Mouse (Mus musculus) macrophage (primary cell): ENCODE measurements around the gene Rdm1. TPM values are rescaled to one million over a fixed set of nuclear protein-coding genes. Genes with fewer than 3 reads are reported as not detected.

Experiments used
- H3K27ac ChIP-seq: fragments of 350-480 bp; formaldehyde crosslinking; 2 replicates; pipeline ENCODE4 v1.9.0; 2021
- H3K36me3 ChIP-seq: fragments of 350-480 bp; formaldehyde crosslinking; 2 replicates; pipeline ENCODE4 v1.9.0; 2021; ENCODE audit errors: inconsistent target
- H3K4me3 ChIP-seq: fragments of 350-480 bp; formaldehyde crosslinking; 2 replicates; pipeline ENCODE4 v1.9.0; 2021; ENCODE audit errors: inconsistent target
- H3K79me2 ChIP-seq: fragments of 350-480 bp; formaldehyde crosslinking; 2 replicates; pipeline ENCODE4 v1.9.0; 2021; ENCODE audit errors: inconsistent target
- WGBS: methylation state at CpG from one replicate; pipeline ENCODE4 v1.1.7; 2026; ENCODE audit warnings: inconsistent platforms; ENCODE audit not compliant: missing documents; 5-methylcytosine and 5-hydroxymethylcytosine counted together
- polyA plus RNA-seq: library from polyadenylated mRNA; stranded (reverse); fragments of 250-400 nt; gene quantifications from 3 replicates; pipeline ENCODE4 v1.2.4, GENCODE M21; 2018; ENCODE audit warnings: inconsistent platforms
- total RNA-seq, 78 experiments: library from RNA; depleted of rRNA; stranded (reverse); fragments of 250-400 nt; gene quantifications; 1 replicate in 9 of 78; 2 replicates in 24 of 78; 3 replicates in 43 of 78; 4 replicates in 2 of 78; pipeline ENCODE4 v1.2.4; 2018; ENCODE audit warnings: inconsistent platforms in 56 of 78

Gene Rdm1
- 10 to 100 TPM in 7 of 26 experiments, 1 to 10 TPM in 19; 1.7 to 16.5 (median 5.7) TPM for total RNA-seq (2018; cell fraction: chromatin; rRNA removed)
- 10 to 100 TPM in 8 of 26 experiments, 1 to 10 TPM in 18; 2.2 to 14.3 (median 6.4) TPM for total RNA-seq (2018; cell fraction: cytosol; rRNA removed)
- total RNA-seq (2018; cell fraction: nucleus; rRNA removed): 10 to 100 TPM in 6 of 26 experiments, 1 to 10 TPM in 19, not detected in 1; 1.2 to 24.0 (median 5.4) TPM
- 3.7 to 12.9 TPM (median 6.8 TPM) in 3 replicates for polyA plus RNA-seq

- peak within 1 kb of the TSS; percentile 77 for H3K27ac ChIP-seq
- 2% methylated on average over 22 of the region's 34 CpGs for WGBS
- peak within 1 kb of the TSS; percentile 45 for H3K4me3 ChIP-seq
- no peaks in the 10 kb centered on the region for H3K79me2 ChIP-seq
- H3K36me3 ChIP-seq: no peaks in the 10 kb centered on the region; the same call in 1 of the 2 replicates
Observed at GRCm38 (mm10) chr11:101626995-101627856, at the start of gene Rdm1. Gene Rdm1 (plus strand): TSS chr11:101627195.

DNA sequence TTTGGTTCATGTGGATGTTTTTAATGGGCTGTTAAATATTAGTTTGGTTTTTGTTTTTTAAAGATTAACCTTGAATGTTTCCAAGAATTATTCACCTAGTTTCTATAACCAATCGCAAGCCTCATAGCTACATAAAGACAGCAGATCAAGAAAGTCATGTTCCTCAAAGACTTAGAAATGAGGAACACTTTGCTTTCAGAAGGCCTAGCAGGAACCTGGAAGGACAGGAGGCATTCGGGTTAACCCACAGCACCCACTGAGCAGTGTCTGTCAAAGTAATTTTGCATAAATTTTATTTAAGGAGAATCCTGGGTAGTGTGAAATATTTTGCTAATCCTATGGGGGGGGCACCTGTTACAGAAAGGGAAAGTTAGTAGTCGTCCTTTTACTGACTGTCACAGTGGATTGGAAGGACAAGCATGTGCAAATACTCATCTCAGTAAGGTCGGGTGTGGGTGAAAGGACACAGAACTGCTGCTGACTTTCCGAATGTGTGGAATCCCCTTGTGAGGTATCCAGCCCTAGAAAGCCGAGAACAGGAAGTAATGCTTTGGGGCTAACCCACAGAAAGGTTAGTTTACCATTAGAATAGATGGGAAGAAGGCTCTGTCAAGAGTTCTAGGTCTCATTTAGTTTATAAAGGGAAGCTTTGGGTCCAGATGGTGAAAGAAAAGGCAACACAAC lies 45.8 kb upstream of the Rdm1 start:
- WGBS: 48% methylated on average over 5 of the region's 6 CpGs
- H3K79me2 ChIP-seq: peaks cover 36% of the 10 kb centered on the region
- H3K36me3 ChIP-seq: peaks cover 19% of the 10 kb centered on the region
- H3K4me3 ChIP-seq: no peak overlapping the region
- peak overlapping the region; percentile 100 for H3K27ac ChIP-seq

- peak within 1 kb of the TSS; percentile 74 for H3K4me3 ChIP-seq
- peaks cover 15% of the 10 kb centered on the region for H3K36me3 ChIP-seq
- peak within 1 kb of the TSS; percentile 100 for H3K27ac ChIP-seq
- H3K79me2 ChIP-seq: peaks cover 46% of the 10 kb centered on the region
- 16% methylated on average over 27 of the region's 31 CpGs for WGBS
Observed at GRCm38 (mm10) chr11:101582054-101583035, 44.6 kb upstream of the Rdm1 start, which contains the start of gene Tmem106a. Gene Tmem106a (plus strand): TSS chr11:101582242.

- WGBS: 56% methylated on average over 2 of the region's 2 CpGs
- H3K4me3 ChIP-seq: peak overlapping the region; percentile 74
- peaks cover 8% of the 10 kb centered on the region; the same call in 1 of the 2 replicates for H3K36me3 ChIP-seq
- H3K27ac ChIP-seq: peak overlapping the region; percentile 100
- H3K79me2 ChIP-seq: peaks cover 49% of the 10 kb centered on the region
Observed at GRCm38 (mm10) chr11:101583205-101583604, 43.8 kb upstream of the Rdm1 start.

- H3K36me3 ChIP-seq: peaks cover 20% of the 10 kb centered on the region
- peak overlapping the region; percentile 74; the same call in 1 of the 2 replicates for H3K4me3 ChIP-seq
- H3K27ac ChIP-seq: peak overlapping the region; percentile 100
- 100% methylated on average over 1 of the region's 1 CpGs for WGBS
- H3K79me2 ChIP-seq: peaks cover 58% of the 10 kb centered on the region
Observed at GRCm38 (mm10) chr11:101585031-101585430, 42.0 kb upstream of the Rdm1 start.

GRCm38 (mm10) chr11:101585805-101586204 lies 41.2 kb upstream of the Rdm1 start:
- Histone ChIP-seq H3K27ac (peak overlapping the region; percentile 97), H3K36me3 (peaks cover 28% of the 10 kb centered on the region), H3K4me3 (no peak overlapping the region), H3K79me2 (peaks cover 58% of the 10 kb centered on the region)
- 91% methylated on average over 4 of the region's 4 CpGs for WGBS

DNA sequence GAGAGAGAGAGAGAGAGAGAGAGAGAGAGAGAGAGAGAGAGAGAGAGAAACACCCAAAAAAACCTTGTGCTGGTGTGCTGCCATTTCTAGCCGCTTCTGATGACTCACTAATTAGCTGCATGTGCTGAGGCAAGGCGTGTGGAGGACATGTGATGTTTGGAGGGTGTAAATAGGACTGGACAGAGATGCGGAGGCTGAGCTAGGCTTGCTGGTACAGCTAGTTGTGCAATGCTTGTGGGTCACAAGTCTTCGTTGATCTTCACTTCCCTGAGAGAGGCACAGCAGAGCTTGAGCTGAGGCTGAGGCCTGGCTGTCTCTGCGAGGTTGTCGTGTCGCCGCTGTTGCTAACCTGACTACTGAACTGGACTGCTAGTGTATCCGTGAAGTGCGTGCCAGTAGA lies 39.3 kb upstream of the Rdm1 start:
- Histone ChIP-seq H3K79me2 (peaks cover 53% of the 10 kb centered on the region), H3K4me3 (no peak overlapping the region), H3K36me3 (peaks cover 39% of the 10 kb centered on the region), H3K27ac (peak overlapping the region; percentile 97)
- WGBS: 35% methylated on average over 10 of the region's 10 CpGs

DNA sequence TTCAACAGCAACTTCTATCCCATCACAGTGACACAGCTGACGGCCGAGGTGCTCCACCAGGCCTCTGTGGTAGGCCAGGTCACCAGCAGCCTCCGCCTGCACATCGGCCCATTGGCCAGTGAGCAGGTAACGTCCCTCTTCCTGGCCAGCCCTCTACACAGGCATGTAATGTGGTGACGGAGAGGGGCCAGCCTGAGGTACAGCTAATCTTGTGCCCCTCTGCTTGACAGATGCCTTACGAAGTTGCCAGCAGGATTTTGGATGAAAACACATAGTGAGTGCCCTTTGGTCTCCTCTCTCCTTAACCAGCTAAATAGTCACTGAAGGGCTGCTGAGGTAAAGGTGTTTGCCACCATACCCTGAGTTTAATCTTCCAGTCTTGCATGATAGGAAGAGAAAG lies 38.1 kb upstream of the Rdm1 start:
- Histone ChIP-seq H3K27ac (peak overlapping the region; percentile 97), H3K79me2 (peaks cover 45% of the 10 kb centered on the region), H3K36me3 (peaks cover 39% of the 10 kb centered on the region), H3K4me3 (no peak overlapping the region)
- 97% methylated on average over 7 of the region's 7 CpGs for WGBS

DNA sequence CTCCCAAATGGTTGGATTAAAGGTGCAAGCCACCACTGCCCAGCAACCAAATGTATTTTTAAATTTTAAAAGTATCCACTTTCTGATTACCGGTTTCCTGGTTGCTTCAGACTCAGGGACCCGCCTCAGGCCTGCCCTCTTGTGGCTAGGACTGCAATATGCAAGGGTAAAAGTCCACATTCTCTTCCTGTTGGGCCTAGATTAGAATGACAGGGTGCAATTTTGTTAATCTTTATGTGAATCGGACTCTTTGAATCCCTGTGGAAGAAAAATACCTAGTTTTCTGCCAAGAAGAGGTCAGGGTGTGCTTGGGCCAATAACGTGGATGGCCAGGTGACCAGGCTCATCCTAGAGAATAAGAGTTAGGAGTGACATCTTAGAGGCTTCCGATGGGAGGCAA lies 37.6 kb upstream of the Rdm1 start:
- 27% methylated on average over 5 of the region's 5 CpGs for WGBS
- Histone ChIP-seq H3K79me2 (peaks cover 39% of the 10 kb centered on the region), H3K4me3 (no peak overlapping the region), H3K27ac (peak overlapping the region; percentile 97), H3K36me3 (peaks cover 39% of the 10 kb centered on the region)

DNA sequence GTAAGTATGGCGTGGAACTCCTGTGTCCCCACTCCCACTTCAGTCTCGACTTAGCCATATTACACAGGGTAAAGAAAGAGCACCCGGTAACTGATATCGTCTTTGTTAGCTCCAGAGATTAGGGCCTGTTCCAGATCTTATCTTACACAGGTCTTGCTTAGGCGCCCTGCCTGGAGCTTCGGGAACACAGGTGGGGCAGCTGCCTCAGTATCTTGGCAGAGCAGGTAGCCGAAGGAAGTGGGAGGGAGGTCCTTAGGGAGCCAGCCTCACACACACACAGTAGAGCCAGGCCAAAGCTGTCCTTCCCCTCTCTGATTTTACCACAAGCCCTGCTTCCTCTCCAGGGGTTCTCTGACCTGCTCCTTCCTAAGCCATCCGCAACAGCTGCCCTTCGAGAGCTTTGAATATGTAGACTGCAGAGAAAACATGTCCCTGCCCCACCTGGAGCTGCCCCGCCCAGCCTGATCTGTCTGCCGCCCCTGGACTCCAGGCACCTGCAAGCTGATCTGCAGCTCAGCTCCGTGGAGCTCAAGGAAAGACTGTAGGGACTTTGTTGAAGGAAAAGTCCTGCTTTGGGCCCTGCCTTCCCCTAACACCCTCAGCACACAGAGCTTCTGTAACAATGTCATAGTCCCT lies 36.9 kb upstream of the Rdm1 start:
- H3K27ac ChIP-seq: peak overlapping the region; percentile 97; the same call in 1 of the 2 replicates
- WGBS: 81% methylated on average over 12 of the region's 12 CpGs
- H3K79me2 ChIP-seq: peaks cover 32% of the 10 kb centered on the region
- H3K36me3 ChIP-seq: peaks cover 39% of the 10 kb centered on the region
- H3K4me3 ChIP-seq: no peak overlapping the region

DNA sequence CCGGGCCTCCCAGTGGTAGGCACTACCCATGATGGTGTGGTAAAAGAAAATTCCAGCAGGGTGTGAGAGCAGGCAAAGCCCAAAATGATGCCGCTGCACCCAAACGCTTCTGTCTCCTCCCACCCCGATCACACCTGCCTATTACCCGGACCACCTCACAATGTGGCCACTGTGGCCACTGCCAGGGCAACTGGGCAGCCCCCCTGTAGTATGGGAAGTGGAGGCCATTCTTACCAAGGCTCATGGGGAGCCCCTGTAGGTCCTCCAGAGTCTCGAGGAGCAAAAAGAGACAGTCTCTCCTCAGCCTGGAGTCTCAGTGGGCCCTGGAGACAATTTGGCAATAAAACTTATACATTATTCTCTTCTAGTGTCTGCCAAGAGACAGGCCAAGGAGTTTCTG lies 27.8 kb upstream of the Rdm1 start, which contains the start of gene Gm11634:
TSS of gene Gm11634 (minus strand) at position 101 of the 400 bp plus-strand sequence.
- WGBS: 83% methylated on average over 6 of the region's 6 CpGs
- Histone ChIP-seq H3K27ac (no peak within 1 kb of the TSS), H3K4me3 (no peak within 1 kb of the TSS), H3K79me2 (no peaks in the 10 kb centered on the region), H3K36me3 (no peaks in the 10 kb centered on the region)

- H3K4me3 ChIP-seq: no peak overlapping the region
- 10% methylated on average over 3 of the region's 3 CpGs for WGBS
- no peak overlapping the region for H3K27ac ChIP-seq
- H3K36me3 ChIP-seq: no peaks in the 10 kb centered on the region
- H3K79me2 ChIP-seq: no peaks in the 10 kb centered on the region
Observed at GRCm38 (mm10) chr11:101602491-101602890, 24.5 kb upstream of the Rdm1 start.

GRCm38 (mm10) chr11:101604116-101604515 lies 22.9 kb upstream of the Rdm1 start:
- Histone ChIP-seq H3K79me2 (no peaks in the 10 kb centered on the region), H3K4me3 (no peak overlapping the region), H3K36me3 (no peaks in the 10 kb centered on the region), H3K27ac (no peak overlapping the region)
- 28% methylated on average over 3 of the region's 3 CpGs for WGBS
